Mouse (Mus musculus) G1E (cell line): ENCODE data around the gene Scamp1. TPM values are rescaled to one million over a fixed set of nuclear protein-coding genes. Genes with fewer than 3 reads are reported as not detected.

ENCODE experiments used
- ATAC-seq: 2 replicates; pipeline ENCODE4 v1.8.0; 2016; ENCODE audit warnings: mild to moderate bottlenecking; ENCODE audit not compliant: insufficient number of reproducible peaks, poor library complexity, low FRiP score, severe bottlenecking; ENCODE audit errors: extremely low read depth
- DNase-seq: peaks from one replicate; pipeline ENCODE4 v3.0.0; 2012; ENCODE audit warnings: low spot score
- H3K27me3 ChIP-seq: 2 replicates; pipeline ENCODE4 v1.6.1; 2012; ENCODE audit warnings: mild to moderate bottlenecking, low read length, inconsistent platforms; ENCODE audit not compliant: insufficient read depth
- H3K36me3 ChIP-seq: replicated peaks from 2 replicates; pipeline ENCODE3; 2012; ENCODE audit warnings: mild to moderate bottlenecking, inconsistent platforms
- H3K4me1 ChIP-seq: 2 replicates; pipeline ENCODE4 v1.6.1; 2012; ENCODE audit warnings: low read depth, low read length, inconsistent platforms, mixed read lengths; ENCODE audit not compliant: insufficient read depth
- H3K4me3 ChIP-seq: 2 replicates; pipeline ENCODE4 v1.5.1; 2012; ENCODE audit warnings: low read depth, mild to moderate bottlenecking, inconsistent platforms, low read length, moderate library complexity, mixed read lengths
- H3K9me3 ChIP-seq: replicated peaks from 2 replicates; pipeline ENCODE4 v1.6.1; 2012; ENCODE audit warnings: inconsistent platforms
- CTCF ChIP-seq: IDR thresholded peaks from 2 replicates; pipeline ENCODE4 v1.5.1; 2012; ENCODE audit warnings: low read depth, low read length, inconsistent platforms, mixed read lengths
- GATA1 ChIP-seq: IDR thresholded peaks from 2 replicates; pipeline ENCODE4 v1.6.1; 2012; ENCODE audit warnings: borderline replicate concordance, low read length, inconsistent platforms, mixed read lengths
- GATA2 ChIP-seq: IDR thresholded peaks from 2 replicates; pipeline ENCODE4 v1.6.1; 2012; ENCODE audit warnings: low read depth, low read length, inconsistent platforms, borderline replicate concordance
- POLR2AphosphoS5 ChIP-seq: IDR thresholded peaks from 2 replicates; pipeline ENCODE4 v1.6.1; 2012; ENCODE audit warnings: low read depth, low read length, inconsistent platforms; ENCODE audit not compliant: insufficient replicate concordance
- TAL1 ChIP-seq: conservative IDR thresholded peaks from 2 replicates; pipeline ENCODE4 v1.6.1; 2012; ENCODE audit warnings: low read depth, low read length, inconsistent platforms, mixed read lengths
- polyA plus RNA-seq: library from polyadenylated mRNA; stranded (reverse); fragments of >175 nt; gene quantifications from 2 replicates; pipeline ENCODE4 v1.2.3, GENCODE M21; 2012
- total RNA-seq, 2 experiments: library from RNA; stranded (forward) in 1 of 2; stranded (reverse) in 1 of 2; fragments of 200-1000 nt in 1 of 2; fragments of >200 nt in 1 of 2; fragmentation: Nextera tagmentation in 1 of 2; gene quantifications; 2 replicates each; pipeline ENCODE4 v1.2.3; 2014 to 2017

Scamp1 gene
- total and polyA plus RNA-seq, 3 experiments, result 0.05 TPM; not detected in 2

GRCm38 (mm10) chr13:94205234-94205633 is 80.4 kb downstream of the Scamp1 start:
- ATAC-seq, result no peak
- Histone ChIP-seq H3K4me1 (no peaks in the 10 kb centered on the region), H3K36me3 (no peaks in the 10 kb centered on the region), H3K9me3 (no peaks in the 10 kb centered on the region), H3K4me3 (no peak overlapping the region), H3K27me3 (peaks cover 6% of the 10 kb centered on the region; the same call in 1 of the 2 replicates)
- peak; percentile 15 for DNase-seq
- TF ChIP-seq CTCF (0 out of 2 replicates have a peak, but pooled peaks have one; percentile 9), GATA1 (no peak)

- TF ChIP-seq POLR2AphosphoS5, result no peak
- TF ChIP-seq TAL1, result no peak
- Histone ChIP-seq H3K4me3 (no peak overlapping the region), H3K9me3 (no peaks in the 10 kb centered on the region), H3K4me1 (no peaks in the 10 kb centered on the region), H3K27me3 (peaks cover 3% of the 10 kb centered on the region; the same call in 1 of the 2 replicates), H3K36me3 (no peaks in the 10 kb centered on the region)
- ATAC-seq (no peak), DNase-seq (no peak)
Measured at GRCm38 (mm10) chr13:94199829-94200228, 85.8 kb downstream of the Scamp1 start.

DNA sequence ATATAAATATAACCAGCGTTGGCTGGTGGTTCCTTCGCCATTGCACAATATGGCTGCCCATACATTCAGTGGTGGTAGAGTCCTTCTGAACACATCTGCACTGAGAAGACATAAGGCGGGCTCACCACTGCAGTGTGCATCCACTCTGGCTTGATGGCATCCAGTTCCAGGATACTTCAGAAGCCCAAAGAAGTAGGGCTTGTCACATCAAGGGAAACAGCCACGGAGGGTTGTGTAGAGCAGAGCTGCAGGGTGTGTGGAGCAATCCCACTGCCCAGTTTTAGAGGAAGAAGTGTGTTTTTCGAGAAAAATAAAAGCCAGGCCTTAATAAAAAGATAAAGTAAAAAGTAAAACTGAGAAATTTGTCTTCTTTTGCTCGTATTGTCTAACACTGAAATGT is 87.0 kb downstream of the Scamp1 start:
- no peak for TF ChIP-seq TAL1
- TF ChIP-seq POLR2AphosphoS5, result no peak
- TF ChIP-seq GATA1, result no peak
- TF ChIP-seq GATA2, result no peak
- no peak for TF ChIP-seq CTCF
- no peak for DNase-seq
- ATAC-seq, result no peak
- no peaks in the 10 kb centered on the region for H3K4me1 ChIP-seq
- H3K36me3 ChIP-seq, result no peaks in the 10 kb centered on the region
- H3K4me3 ChIP-seq, result no peak overlapping the region
- H3K27me3 ChIP-seq, result peaks cover 2% of the 10 kb centered on the region; the same call in 1 of the 2 replicates
- H3K9me3 ChIP-seq, result no peaks in the 10 kb centered on the region

GRCm38 (mm10) chr13:94193227-94193626 is 92.4 kb downstream of the Scamp1 start:
- ATAC-seq, result no peak
- TF ChIP-seq CTCF (no peak), POLR2AphosphoS5 (no peak), GATA2 (no peak), TAL1 (no peak), GATA1 (no peak)
- no peak for DNase-seq
- Histone ChIP-seq H3K4me3 (no peak overlapping the region), H3K36me3 (no peaks in the 10 kb centered on the region), H3K4me1 (no peaks in the 10 kb centered on the region), H3K9me3 (no peaks in the 10 kb centered on the region), H3K27me3 (peaks cover 9% of the 10 kb centered on the region)

- DNase-seq (no peak), ATAC-seq (no peak)
- H3K27me3 ChIP-seq, result peaks cover 9% of the 10 kb centered on the region
- H3K4me3 ChIP-seq, result no peak overlapping the region
- no peak for TF ChIP-seq GATA2
- no peak for TF ChIP-seq GATA1
- no peak for TF ChIP-seq TAL1
- no peak for TF ChIP-seq CTCF
- TF ChIP-seq POLR2AphosphoS5, result no peak
- no peaks in the 10 kb centered on the region for H3K9me3 ChIP-seq
- no peaks in the 10 kb centered on the region for H3K4me1 ChIP-seq
- no peaks in the 10 kb centered on the region for H3K36me3 ChIP-seq
Measured at GRCm38 (mm10) chr13:94190386-94190785, 95.3 kb downstream of the Scamp1 start.

DNA sequence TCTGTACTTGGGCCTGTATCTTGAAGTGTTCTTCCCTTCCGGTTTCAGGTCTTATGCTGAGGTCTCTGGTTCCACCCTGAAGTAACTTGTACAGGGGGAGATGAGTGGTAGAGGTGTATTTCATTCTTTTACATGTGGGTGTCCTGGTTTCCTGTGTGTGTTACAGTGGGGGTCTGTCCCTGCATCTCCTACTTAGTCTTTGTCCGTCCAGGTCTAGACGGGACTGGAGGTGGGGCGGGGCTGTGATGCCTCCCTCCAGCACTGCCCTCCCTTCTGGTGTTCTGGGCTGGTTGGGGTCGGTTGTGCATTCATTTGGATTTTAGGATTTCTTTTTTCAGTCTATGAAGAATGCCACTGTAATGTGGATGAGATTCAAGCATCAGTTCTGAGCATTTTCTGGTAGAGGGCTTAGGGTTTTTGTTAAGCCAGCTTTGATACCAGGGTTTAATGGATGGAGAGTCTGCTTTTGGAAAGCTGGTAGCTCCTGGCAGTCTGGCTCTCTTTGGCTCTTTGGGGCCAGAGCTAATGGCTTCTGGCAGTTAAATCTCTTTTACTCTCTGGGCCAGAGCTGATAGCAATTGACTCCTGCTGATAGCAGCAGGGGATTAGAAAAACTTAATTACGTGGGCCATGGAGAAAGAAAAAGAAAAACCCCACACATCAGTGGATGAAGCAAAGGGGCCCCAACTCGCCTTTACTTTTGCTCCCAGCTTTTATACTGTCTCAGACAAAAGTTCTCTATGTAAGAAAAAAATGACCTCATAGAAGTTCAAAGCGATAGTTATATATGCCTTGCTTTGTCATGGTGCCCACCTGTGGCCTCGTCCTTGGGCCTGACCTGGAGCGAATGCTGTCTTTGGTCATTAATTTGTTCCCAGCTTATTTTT is 97.2 kb downstream of the Scamp1 start:
- ATAC-seq (no peak), DNase-seq (no peak)
- Histone ChIP-seq H3K4me1 (no peaks in the 10 kb centered on the region), H3K4me3 (no peak overlapping the region), H3K9me3 (no peaks in the 10 kb centered on the region), H3K27me3 (peaks cover 16% of the 10 kb centered on the region), H3K36me3 (no peaks in the 10 kb centered on the region)
- no peak for TF ChIP-seq CTCF
- TF ChIP-seq GATA1, result no peak
- TF ChIP-seq POLR2AphosphoS5, result no peak
- no peak for TF ChIP-seq GATA2
- no peak for TF ChIP-seq TAL1
